Mouse (Mus musculus) small intestine, adult 2 months (tissue): ENCODE data around the gene Fyn.

ENCODE experiments used
- CTCF ChIP-seq: fragments of 200-500 bp; IDR thresholded peaks from 2 replicates; pipeline ENCODE4 v1.5.1; 2012; ENCODE audit warnings: low read depth, mild to moderate bottlenecking, control low read depth, inconsistent platforms, low read length, moderate library complexity, mixed read lengths; ENCODE audit not compliant: insufficient replicate concordance, insufficient read length; ENCODE audit errors: extremely low read depth
- POLR2A ChIP-seq: fragments of 200-500 bp; IDR thresholded peaks from 2 replicates; pipeline ENCODE4 v1.6.1; 2012; ENCODE audit warnings: low read depth, mild to moderate bottlenecking, control low read depth, inconsistent platforms, low read length, moderate library complexity

DNA sequence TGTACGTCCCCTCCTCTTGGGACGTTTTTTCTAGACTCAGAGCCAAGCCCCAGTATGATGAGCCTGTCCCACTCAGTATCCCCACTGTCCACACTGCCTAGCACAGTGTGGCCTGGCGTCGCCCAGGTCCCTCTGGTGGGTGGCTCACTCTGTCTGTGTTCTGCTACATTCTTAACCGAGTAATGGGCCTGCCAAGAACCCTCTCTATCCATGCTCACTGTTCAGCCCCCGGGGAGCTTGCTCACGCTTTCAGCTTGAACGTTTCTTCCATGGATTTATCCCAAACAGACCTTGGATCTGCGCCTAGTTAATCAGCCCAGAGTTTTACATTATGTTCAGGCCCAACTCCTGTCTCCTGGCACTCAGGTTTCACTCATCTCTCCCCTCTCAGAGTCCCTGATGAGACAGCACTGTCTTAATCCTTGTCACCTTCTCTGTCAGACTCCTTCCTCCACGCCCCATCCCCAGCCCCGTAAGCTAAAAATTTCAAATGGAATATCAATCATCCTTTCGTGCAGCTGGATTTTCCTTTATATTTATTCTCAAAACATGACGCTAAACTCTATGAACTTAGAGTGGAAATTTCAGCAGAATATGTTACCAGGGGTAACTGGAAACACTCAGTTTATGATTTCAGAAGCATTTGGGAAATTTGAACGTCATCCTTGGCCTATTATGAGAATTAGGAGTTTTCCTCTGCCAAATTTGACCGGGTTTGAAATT lies 174.0 kb downstream of the Fyn start:
- TF ChIP-seq CTCF (no peak), POLR2A (no peak)
